Mouse (Mus musculus) stomach, embryonic 14.5 days (tissue): ENCODE data around the gene Snrpa1. TPM values are rescaled to one million over a fixed set of nuclear protein-coding genes. Genes with fewer than 3 reads are reported as not detected.
A peak's percentile ranks its signal among the peaks of the same experiment; 100 is the strongest.

Experiments used
- ATAC-seq: fragments of 200-750 bp; cut with Nextera tagmentation; 2 replicates; pipeline ENCODE4 v1.8.0; 2017; ENCODE audit warnings: low read depth, moderate TSS enrichment; ENCODE audit not compliant: insufficient number of reproducible peaks, insufficient read depth, low FRiP score
- H3K27ac ChIP-seq: fragments of 300-500 bp; sonication (generic); 2 replicates; pipeline ENCODE4 v1.5.1; 2014; ENCODE audit warnings: mild to moderate bottlenecking, low read length, moderate library complexity, mixed read lengths
- H3K27me3 ChIP-seq: fragments of 300-500 bp; sonication (generic); 2 replicates; pipeline ENCODE4 v1.6.1; 2014; ENCODE audit warnings: low read length, control low read depth, mixed read lengths; ENCODE audit not compliant: control insufficient read depth, insufficient read depth
- H3K36me3 ChIP-seq: fragments of 300-500 bp; sonication (generic); 2 replicates; pipeline ENCODE4 v1.6.1; 2014; ENCODE audit warnings: mild to moderate bottlenecking, control low read depth, low read length, moderate library complexity, mixed read lengths; ENCODE audit not compliant: control insufficient read depth, insufficient read depth
- H3K4me1 ChIP-seq: fragments of 300-500 bp; sonication (generic); 2 replicates; pipeline ENCODE4 v1.6.1; 2014; ENCODE audit warnings: low read length, control low read depth, mixed read lengths; ENCODE audit not compliant: control insufficient read depth, insufficient read depth
- H3K4me2 ChIP-seq: fragments of 300-500 bp; sonication (generic); replicated peaks from 2 replicates; pipeline ENCODE4 v1.6.1; 2014; ENCODE audit warnings: low read depth, low read length, control low read depth
- H3K4me3 ChIP-seq: fragments of 300-500 bp; sonication (generic); 2 replicates; pipeline ENCODE4 v1.5.1; 2014; ENCODE audit warnings: low read depth, low read length, control low read depth
- H3K9ac ChIP-seq: fragments of 300-500 bp; sonication (generic); replicated peaks from 2 replicates; pipeline ENCODE4 v1.6.1; 2014; ENCODE audit warnings: low read depth, mild to moderate bottlenecking, control low read depth, low read length, moderate library complexity, mixed read lengths
- H3K9me3 ChIP-seq: fragments of 300-500 bp; sonication (generic); 2 replicates; pipeline ENCODE4 v1.6.1; 2016; ENCODE audit warnings: low read depth, low read length, control low read depth; ENCODE audit not compliant: control insufficient read depth
- WGBS: fragments of 180-500 bp; shearing (Covaris S2); extraction: QIAGEN DNeasy Blood & Tissue Kit; methylation state at CpG from one replicate; pipeline ENCODE4 v1.1.7; 2014; 5-methylcytosine and 5-hydroxymethylcytosine counted together
- polyA plus RNA-seq: library from polyadenylated mRNA; unstranded; fragments of >200 nt; fragmentation: Nextera tagmentation; extraction: Ambion mirVana; gene quantifications from 2 replicates; pipeline ENCODE4 v1.2.1, GENCODE M21; 2014

Gene Snrpa1
- polyA plus RNA-seq, 1 experiment from 2014 or later = 170 TPM

DNA sequence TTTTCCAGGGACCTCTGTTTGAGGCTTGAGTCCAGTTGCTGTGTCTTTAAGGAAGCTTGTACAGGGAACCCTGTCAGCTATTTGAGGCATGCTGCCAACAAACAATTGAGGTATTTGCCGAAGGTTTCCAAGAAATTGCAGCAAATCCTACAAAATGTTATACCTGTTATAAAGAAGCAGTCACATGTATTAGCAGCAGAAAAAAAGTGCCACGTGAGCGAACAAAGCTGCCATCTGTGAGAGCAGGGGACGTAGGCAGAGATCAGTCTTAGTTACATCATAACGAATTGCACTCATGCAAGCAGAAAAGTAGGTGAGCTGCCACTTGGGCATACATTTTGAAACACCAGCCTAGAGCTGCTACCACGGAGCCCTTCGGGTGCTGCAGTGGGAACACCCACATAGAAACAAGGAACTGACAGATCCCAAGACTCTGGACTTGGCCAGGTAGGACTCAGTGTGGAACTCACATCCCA, 47.8 kb downstream of the Snrpa1 start:
- Histone ChIP-seq H3K9me3 (no peaks in the 10 kb centered on the region), H3K27me3 (no peaks in the 10 kb centered on the region), H3K36me3 (no peaks in the 10 kb centered on the region), H3K4me2 (no peak overlapping the region), H3K9ac (no peak overlapping the region), H3K4me1 (peaks cover 11% of the 10 kb centered on the region), H3K4me3 (no peak overlapping the region), H3K27ac (no peak overlapping the region)
- WGBS = 57% methylated on average over 7 of the region's 7 CpGs
- ATAC-seq = no peak

GRCm38 (mm10) chr7:66107206-66107605, 48.4 kb downstream of the Snrpa1 start:
- no peak overlapping the region for H3K9ac ChIP-seq
- no peak overlapping the region for H3K4me2 ChIP-seq
- no peaks in the 10 kb centered on the region for H3K27me3 ChIP-seq
- 65% methylated on average over 11 of the region's 11 CpGs for WGBS
- no peak overlapping the region for H3K4me3 ChIP-seq
- H3K9me3 ChIP-seq = no peaks in the 10 kb centered on the region
- no peaks in the 10 kb centered on the region for H3K36me3 ChIP-seq
- ATAC-seq = no peak
- H3K4me1 ChIP-seq = peaks cover 11% of the 10 kb centered on the region
- no peak overlapping the region for H3K27ac ChIP-seq

GRCm38 (mm10) chr7:66107930-66108329, 49.1 kb downstream of the Snrpa1 start:
- no peaks in the 10 kb centered on the region for H3K36me3 ChIP-seq
- H3K4me3 ChIP-seq = no peak overlapping the region
- H3K9ac ChIP-seq = no peak overlapping the region
- ATAC-seq = no peak
- WGBS = 14% methylated on average over 7 of the region's 7 CpGs
- H3K27me3 ChIP-seq = no peaks in the 10 kb centered on the region
- H3K4me1 ChIP-seq = peaks cover 11% of the 10 kb centered on the region
- no peak overlapping the region for H3K4me2 ChIP-seq
- no peak overlapping the region for H3K27ac ChIP-seq
- no peaks in the 10 kb centered on the region for H3K9me3 ChIP-seq

DNA sequence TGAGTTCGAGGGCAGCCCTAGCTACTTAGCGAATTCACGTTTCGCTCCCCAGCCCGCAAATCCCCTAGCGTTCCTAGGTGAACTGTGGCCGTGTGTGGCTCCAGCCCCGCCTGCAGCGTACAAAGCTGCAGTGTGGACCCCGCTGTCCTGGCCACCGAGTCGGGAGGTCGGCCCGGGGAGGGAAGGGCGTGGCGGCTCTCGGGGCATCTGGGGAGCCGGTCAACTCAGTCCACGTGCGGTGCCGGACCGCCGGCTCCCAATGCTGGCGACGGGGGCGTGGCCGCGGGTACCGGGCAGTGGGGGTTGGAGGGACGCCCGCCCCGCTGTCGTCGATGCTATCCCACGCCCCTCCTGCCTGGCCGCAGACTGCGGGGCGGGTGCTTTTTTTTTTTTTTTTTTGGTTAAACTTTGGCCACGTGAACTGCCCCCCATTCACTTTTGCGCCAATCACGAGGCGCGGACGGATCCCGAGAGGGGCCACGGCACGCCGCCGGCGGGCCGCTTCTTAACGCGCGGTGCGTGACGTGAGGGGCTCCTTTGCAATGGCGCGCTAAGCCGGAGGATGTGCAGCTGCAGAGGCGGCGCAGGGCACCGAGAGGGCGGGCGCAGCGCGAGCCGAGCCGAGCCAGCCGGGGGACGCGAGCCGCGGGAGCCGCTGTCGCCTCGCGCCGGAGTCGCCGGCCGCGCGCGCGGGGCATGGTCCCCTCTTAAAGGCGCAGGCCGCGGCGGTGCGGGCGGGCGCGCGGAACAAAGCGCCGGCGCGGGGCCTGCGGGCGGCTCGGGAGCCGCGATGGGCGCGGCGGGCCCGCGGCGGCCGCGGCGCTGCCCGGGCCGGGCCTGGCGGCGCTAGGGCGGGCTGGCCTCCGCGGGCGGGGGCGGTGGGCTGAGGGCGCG, 50.4 kb downstream of the Snrpa1 start, which contains the start of gene Chsy1:
Chsy1 (plus strand) TSS at position 555 of the 894 bp plus-strand sequence.
- peak within 1 kb of the TSS; percentile 78 for H3K27ac ChIP-seq
- no peaks in the 10 kb centered on the region for H3K27me3 ChIP-seq
- H3K36me3 ChIP-seq = no peaks in the 10 kb centered on the region
- H3K4me2 ChIP-seq = peak within 1 kb of the TSS; percentile 82
- ATAC-seq = peak; percentile 89
- H3K9me3 ChIP-seq = no peaks in the 10 kb centered on the region
- H3K4me3 ChIP-seq = peak within 1 kb of the TSS; percentile 91
- WGBS = under 1% methylated on average over 89 of the region's 123 CpGs
- peak within 1 kb of the TSS; percentile 93 for H3K9ac ChIP-seq
- H3K4me1 ChIP-seq = peaks cover 17% of the 10 kb centered on the region

- H3K4me2 ChIP-seq = peak overlapping the region; percentile 82
- H3K36me3 ChIP-seq = no peaks in the 10 kb centered on the region
- ATAC-seq = peak; percentile 23; the same call in 1 of the 2 replicates
- H3K27ac ChIP-seq = peak overlapping the region; percentile 75
- no peaks in the 10 kb centered on the region for H3K9me3 ChIP-seq
- H3K4me1 ChIP-seq = peaks cover 17% of the 10 kb centered on the region
- no peaks in the 10 kb centered on the region for H3K27me3 ChIP-seq
- WGBS = under 1% methylated on average over 54 of the region's 77 CpGs
- peak overlapping the region; percentile 93 for H3K9ac ChIP-seq
- peak overlapping the region; percentile 91 for H3K4me3 ChIP-seq
These were observed 51.2 kb downstream of the Snrpa1 start for GRCm38 (mm10) chr7:66109855-66110635.

GRCm38 (mm10) chr7:66110636-66111112, 51.9 kb downstream of the Snrpa1 start:
- Histone ChIP-seq H3K4me3 (peak overlapping the region; percentile 91), H3K9ac (peak overlapping the region; percentile 93), H3K27ac (peak overlapping the region; percentile 11; the same call in 1 of the 2 replicates), H3K9me3 (no peaks in the 10 kb centered on the region), H3K4me2 (peak overlapping the region; percentile 82), H3K4me1 (peaks cover 19% of the 10 kb centered on the region), H3K36me3 (no peaks in the 10 kb centered on the region), H3K27me3 (no peaks in the 10 kb centered on the region)
- 3% methylated on average over 10 of the region's 10 CpGs for WGBS
- no peak for ATAC-seq

- WGBS = 60% methylated on average over 10 of the region's 10 CpGs
- no peaks in the 10 kb centered on the region for H3K36me3 ChIP-seq
- H3K4me1 ChIP-seq = peaks cover 24% of the 10 kb centered on the region
- peak overlapping the region; percentile 82 for H3K4me2 ChIP-seq
- H3K27me3 ChIP-seq = no peaks in the 10 kb centered on the region
- no peak for ATAC-seq
- H3K4me3 ChIP-seq = peak overlapping the region; percentile 91
- H3K9ac ChIP-seq = peak overlapping the region; percentile 93; the same call in 1 of the 2 replicates
- no peaks in the 10 kb centered on the region for H3K9me3 ChIP-seq
- H3K27ac ChIP-seq = peak overlapping the region; percentile 11; the same call in 1 of the 2 replicates
These were observed 52.4 kb downstream of the Snrpa1 start for GRCm38 (mm10) chr7:66111211-66111610.

GRCm38 (mm10) chr7:66113561-66113960, 54.8 kb downstream of the Snrpa1 start:
- Histone ChIP-seq H3K4me2 (no peak overlapping the region), H3K9ac (no peak overlapping the region), H3K36me3 (no peaks in the 10 kb centered on the region), H3K27me3 (no peaks in the 10 kb centered on the region), H3K27ac (no peak overlapping the region), H3K4me1 (peaks cover 21% of the 10 kb centered on the region), H3K4me3 (no peak overlapping the region), H3K9me3 (no peaks in the 10 kb centered on the region)
- ATAC-seq = no peak
- 87% methylated on average over 3 of the region's 3 CpGs for WGBS
